Mouse (Mus musculus): ENCODE results near the gene Tcf19.

The Tcf19 gene

GRCm38 (mm10) chr17:35516652-35517500, at the start of gene Tcf19, which contains the start of gene Cchcr1:
Tcf19 (minus strand) TSS chr17:35516824.
Cchcr1 (plus strand) TSS chr17:35517100.
- peak; percentile 98 for DNase-seq (ENCODE audit: low spot score in 2 of 2)

DNA sequence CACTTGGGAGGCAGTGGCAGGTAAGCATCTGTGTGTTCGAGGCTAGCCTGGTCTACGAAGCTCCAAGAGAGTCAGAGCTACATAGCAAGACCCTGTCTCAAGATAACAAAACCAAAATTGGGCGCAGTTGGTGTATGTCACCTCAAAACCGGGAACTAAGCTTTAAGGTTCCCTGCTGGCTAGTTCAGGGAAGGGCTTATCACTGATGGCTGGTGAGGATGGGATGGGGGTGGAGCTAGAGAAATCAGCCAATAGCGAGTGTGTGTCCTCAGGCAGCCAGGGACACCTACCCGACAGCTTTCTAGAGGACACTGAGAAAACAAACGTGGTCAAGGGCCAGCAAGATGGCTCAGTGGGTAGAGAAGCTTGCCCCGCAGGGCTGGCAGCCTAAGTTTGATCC, 41.6 kb upstream of the Tcf19 start:
- DNase-seq (ENCODE audit: low spot score in 2 of 2): no peak

GRCm38 (mm10) chr17:35557351-35557750, 40.7 kb upstream of the Tcf19 start:
- no peak for DNase-seq (ENCODE audit: low spot score in 2 of 2)

DNA sequence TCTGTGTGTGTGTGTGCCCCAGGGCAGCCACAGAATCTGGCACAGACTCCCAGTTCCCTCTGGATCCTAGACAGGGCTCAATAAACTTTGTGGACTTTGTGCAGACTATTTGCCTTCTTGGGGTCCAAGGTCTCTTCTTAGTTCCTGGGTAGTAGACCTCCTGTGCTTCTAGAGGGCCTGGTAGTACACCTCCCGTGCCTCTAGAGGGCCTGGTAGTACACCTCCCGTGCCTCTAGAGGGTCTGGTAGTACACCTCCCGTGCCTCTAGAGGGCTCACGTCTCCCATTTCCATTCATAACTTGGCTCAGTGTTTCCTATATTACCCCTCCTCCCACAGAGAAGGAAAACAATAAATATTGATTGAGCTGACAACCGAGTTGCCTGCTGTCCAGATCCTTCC, 40.2 kb upstream of the Tcf19 start:
- DNase-seq (ENCODE audit: low spot score in 2 of 2): no peak

- no peak for DNase-seq (ENCODE audit: low spot score in 2 of 2)
Observed at GRCm38 (mm10) chr17:35556186-35556765, 39.7 kb upstream of the Tcf19 start.

DNA sequence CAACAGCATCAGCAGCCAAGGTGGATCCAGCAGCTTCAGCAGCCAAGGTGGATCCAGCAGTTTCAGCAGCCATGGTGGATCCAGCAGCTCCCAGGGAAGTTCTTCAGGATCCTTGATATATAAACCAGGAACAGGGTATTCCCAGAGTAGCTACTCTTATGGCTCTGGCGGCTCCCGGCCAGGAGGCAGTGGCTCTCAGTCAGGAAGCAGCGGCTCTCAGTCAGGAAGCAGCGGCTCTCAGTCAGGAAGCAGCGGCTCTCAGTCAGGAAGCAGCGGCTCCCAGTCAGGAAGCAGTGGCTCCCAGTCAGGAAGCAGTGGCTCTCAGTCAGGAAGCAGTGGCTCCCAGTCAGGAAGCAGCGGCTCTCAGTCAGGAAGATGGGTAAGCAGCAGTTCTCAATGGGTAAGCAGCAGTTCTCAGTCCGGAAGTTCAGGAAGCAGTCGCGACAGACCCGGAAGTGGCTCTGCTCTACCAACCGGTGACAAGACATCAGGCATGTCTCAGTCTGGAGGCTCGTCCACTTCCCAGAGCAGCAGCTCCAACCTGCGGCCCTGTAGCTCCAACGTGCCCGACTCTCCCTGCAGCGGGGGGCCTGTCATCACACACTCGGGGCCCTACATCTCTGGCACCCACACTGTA, 38.3 kb upstream of the Tcf19 start:
- DNase-seq (ENCODE audit: low spot score in 2 of 2): no peak

- DNase-seq (ENCODE audit: low spot score in 2 of 2): no peak
Observed at GRCm38 (mm10) chr17:35554321-35554720, 37.7 kb upstream of the Tcf19 start.

DNA sequence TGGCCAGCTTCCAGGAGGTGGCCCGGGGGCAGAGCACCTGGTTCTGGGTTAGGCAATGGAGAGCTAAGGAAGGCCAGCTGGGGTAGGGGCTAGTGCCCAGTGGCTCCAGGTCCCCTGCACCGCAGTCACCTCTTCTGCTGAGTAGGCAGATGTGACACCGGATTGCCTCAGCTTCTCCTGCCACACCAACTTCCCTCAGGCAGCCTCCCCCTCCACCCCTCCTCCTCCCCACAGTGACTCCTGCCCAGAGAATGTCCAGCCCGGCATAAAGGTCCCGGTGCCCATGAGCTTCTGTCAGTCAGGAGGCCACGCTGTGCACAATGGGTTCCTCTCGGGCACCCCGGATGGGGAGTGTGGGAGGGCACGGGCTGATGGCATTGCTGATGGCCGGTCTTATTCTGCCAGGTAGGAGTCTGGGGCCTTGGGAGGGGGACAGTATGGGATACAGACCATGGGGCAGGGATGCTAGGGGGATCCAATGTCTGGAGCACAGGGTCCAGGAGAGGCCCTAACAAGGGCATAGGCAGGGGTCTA, 35.3 kb upstream of the Tcf19 start, which contains the start of gene Cdsn:
Cdsn (plus strand) TSS at position 248 of the 534 bp plus-strand sequence.
- no peak for DNase-seq (ENCODE audit: low spot score in 2 of 2)

DNA sequence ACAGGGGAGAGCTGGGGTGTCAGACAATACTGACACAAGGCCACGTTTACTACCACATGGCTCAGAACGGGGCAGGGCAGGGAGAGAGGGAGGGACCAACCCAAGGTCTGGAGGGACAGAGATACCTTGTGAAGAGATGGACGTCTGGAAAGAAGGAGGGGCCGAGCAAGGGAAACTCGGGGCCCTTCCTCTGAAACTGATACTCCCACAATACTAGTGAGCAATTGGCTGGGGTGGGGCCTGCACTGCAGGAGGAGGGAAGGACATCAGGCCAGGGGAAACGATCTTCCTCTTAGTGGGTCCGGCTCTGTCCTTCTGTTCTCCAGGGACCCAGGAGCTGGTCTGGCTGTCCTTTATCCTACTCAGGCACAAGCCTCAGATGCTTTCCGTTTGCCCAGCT, 34.2 kb upstream of the Tcf19 start:
- DNase-seq (ENCODE audit: low spot score in 2 of 2): no peak

- no peak for DNase-seq (ENCODE audit: low spot score in 2 of 2)
Observed at GRCm38 (mm10) chr17:35550143-35550494, 33.5 kb upstream of the Tcf19 start.

- peak; percentile 86 to 90 for DNase-seq (ENCODE audit: low spot score in 2 of 2)
Observed at GRCm38 (mm10) chr17:35549437-35550142, 33.0 kb upstream of the Tcf19 start.

GRCm38 (mm10) chr17:35548636-35549035, 32.0 kb upstream of the Tcf19 start:
- no peak for DNase-seq (ENCODE audit: low spot score in 2 of 2)

DNA sequence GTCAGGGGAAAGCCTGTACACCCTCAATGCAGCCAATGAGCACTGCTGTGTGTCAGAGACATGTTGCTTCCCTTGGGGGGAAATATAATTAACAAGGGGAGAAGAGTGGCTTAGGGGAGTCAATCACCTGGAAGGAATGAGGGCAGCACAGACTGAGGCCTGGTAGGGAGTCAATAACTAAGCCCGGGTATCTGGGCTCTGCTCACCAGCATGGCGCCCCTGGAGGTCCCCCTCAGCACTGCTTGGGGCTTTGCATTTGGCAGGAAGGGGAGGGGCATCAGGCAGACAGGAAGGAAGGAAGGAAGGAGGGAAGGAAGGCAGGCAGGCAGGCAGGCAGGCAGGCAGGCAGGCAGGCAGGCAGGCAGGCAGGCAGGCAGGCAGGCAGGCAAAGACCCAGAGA, 30.8 kb upstream of the Tcf19 start:
- DNase-seq (ENCODE audit: low spot score in 2 of 2): no peak

- DNase-seq (ENCODE audit: low spot score in 2 of 2): peak in 1 of 2 experiments; percentile 68
Observed at GRCm38 (mm10) chr17:35544680-35545079, 28.1 kb upstream of the Tcf19 start.

DNA sequence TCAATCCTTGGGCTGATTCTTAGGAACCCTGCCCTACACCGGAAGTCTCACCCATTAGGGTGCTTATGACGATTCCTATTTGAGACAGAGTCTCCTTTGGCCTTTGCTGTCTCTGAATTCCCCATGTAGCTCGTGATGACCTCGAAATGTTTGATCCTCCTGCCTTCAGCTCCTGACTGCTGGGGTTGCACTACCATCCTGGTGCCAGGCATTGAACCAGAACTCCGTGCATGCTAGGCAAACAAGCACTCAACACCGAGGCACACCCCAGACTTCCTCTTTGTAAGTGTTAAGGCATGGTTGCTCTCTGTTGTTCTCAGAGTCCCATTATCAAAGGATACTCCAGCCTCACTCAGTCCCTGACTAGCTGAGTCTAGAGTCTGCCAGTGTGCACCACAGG, 27.4 kb upstream of the Tcf19 start:
- no peak for DNase-seq (ENCODE audit: low spot score in 2 of 2)

DNA sequence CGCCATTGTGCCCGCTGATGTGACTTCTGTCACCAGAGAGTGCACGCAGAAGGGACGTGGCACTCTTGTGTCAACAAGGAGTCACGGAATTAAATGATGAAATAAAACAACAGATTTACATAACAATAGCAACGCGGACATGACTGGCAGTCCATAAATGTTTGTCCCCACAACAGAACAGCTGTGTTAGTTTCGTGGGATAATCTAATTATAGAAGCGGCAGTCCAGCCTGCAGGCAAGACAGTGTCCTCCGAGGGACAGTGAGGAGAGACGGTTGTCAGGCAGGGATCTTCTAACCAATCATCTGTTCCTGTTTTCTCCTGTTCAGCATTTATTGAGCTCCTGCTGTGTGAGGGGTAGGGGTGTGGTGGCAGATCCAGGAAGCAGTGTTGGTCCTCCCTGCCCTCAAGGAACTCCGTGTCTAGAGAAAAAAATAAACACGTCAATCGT, 26.8 kb upstream of the Tcf19 start:
- DNase-seq (ENCODE audit: low spot score in 2 of 2): peak in 1 of 2 experiments; percentile 27

DNA sequence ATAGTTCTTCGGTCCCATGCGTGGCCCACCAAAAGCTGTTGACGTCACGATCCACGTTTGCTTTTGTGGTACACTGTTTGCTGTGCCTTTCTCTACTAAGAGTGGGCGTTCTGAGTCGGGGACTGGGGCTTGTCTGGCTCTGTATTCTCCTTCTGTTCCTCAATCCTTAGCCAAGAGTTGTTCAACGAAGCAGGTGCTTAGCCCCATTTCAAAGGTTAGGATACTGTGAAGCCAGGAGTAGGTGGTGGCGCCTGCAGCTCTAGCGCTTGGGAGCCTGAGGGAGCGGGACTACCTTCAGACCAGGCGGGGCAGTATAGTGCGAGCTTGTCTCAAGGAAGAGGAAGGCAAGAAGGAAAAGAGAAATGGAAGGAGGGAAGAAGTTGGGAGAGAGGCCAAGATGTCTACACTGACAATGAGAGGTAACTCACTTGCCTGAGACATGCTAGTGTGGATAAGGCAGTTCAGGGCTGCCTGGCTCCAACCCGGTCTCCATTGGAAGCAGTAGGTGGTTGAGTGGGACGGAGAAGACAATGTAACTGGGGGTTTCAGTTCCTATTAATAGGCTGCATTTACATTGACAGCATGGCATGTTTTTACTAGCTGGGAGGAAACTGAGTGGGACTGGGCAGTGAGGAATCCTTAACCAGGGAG, 26.3 kb upstream of the Tcf19 start:
- peak in 1 of 2 experiments; percentile 27 for DNase-seq (ENCODE audit: low spot score in 2 of 2)

DNA sequence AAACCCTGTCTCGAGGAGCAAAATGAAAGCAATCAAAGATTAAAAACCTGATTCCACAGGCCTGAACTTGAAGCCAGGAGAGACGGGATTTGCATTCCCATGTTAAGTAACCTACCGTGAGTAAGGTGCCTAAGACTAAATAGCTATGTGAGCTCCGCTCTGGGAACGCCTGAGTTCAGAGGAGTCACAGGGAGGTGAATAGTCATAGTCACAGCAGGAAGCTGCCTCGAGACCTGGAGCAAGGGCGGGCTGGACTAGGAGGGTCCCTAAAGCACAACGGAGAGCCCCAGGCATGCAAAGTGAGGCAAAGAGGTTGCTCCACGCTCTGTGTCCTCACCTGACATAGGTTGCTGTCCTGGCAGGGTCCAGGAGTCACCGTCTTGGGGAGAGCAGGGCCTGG, 22.9 kb upstream of the Tcf19 start:
- no peak for DNase-seq (ENCODE audit: low spot score in 2 of 2)

- no peak for DNase-seq (ENCODE audit: low spot score in 2 of 2)
Observed at GRCm38 (mm10) chr17:35538476-35538875, 21.9 kb upstream of the Tcf19 start.

DNA sequence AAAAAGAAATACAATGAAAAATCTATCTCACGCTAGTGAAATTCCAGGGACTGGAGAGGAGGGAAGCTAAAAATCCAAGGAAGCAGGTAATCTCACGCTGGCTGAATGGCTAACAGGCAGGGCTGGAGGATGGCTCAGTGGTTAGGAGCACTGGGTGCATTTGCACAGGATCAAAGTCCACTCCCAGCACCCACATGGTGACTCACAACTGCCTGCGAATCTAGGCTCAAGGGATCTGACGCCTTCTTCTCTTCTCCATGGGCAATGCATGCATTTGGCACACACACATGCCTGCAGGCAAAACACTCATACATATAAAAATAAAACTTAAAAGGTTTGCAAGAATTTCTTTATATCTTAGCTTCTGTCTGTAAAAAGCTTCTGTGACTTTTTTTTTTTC, 20.8 kb upstream of the Tcf19 start:
- DNase-seq (ENCODE audit: low spot score in 2 of 2): no peak

- peak; percentile 88 to 90 for DNase-seq (ENCODE audit: low spot score in 2 of 2)
Observed at GRCm38 (mm10) chr17:35534343-35534742, 17.7 kb upstream of the Tcf19 start.
